Mouse (Mus musculus) left cerebral cortex, adult 2 months (tissue): ENCODE measurements around the gene Zfp398. TPM values are rescaled to one million over a fixed set of nuclear protein-coding genes. Genes with fewer than 3 reads are reported as not detected.
"Not testable (repeated sequence)": the region's sequence is repeated elsewhere in the genome, so short reads cannot be mapped to it uniquely, and the experiment has no call there.

Source experiments
- DNase-seq, 2 experiments: peaks; one replicate each; pipeline ENCODE4 v3.0.0; 2021 to 2022; ENCODE audit warnings: low spot score in 2 of 2, mixed read lengths in 1 of 2; ENCODE audit errors: extremely low spot score in 1 of 2
- H3K27ac ChIP-seq: fragments of 200-600 bp; 2 replicates; pipeline ENCODE4 v1.8.1; 2022
- H3K4me3 ChIP-seq: fragments of 200-600 bp; 2 replicates; pipeline ENCODE4 v1.8.1; 2022
- CTCF ChIP-seq: fragments of 200-600 bp; IDR thresholded peaks from 2 replicates; pipeline ENCODE4 v1.8.1; 2022; ENCODE audit warnings: antibody characterized with exemption, mild to moderate bottlenecking, moderate library complexity
- intact Hi-C: fragments of 180-260 bp; cut with DNase I; formaldehyde crosslinking; loops from one replicate; pipeline ENCODE4 v1.15.1; 2025
- total RNA-seq, 2 experiments: library from RNA; stranded (reverse); gene quantifications; 2 replicates each; pipeline ENCODE4 v1.2.3; 2021

The Zfp398 gene
- total RNA-seq, 2 experiments from 2014 or later = 22.1 to 24.0 TPM

- H3K27ac ChIP-seq = no peak overlapping the region
- no peak overlapping the region for H3K4me3 ChIP-seq
- intact Hi-C loops = loop anchor here (1.0 kb wide), 1 partner anchor 30 kb away; no protein-coding TSS in a partner anchor
- no peak for DNase-seq
- TF ChIP-seq CTCF = peak; percentile 54
These were observed 6.5 kb upstream of the Zfp398 start for GRCm38 (mm10) chr6:47828950-47829349.

DNA sequence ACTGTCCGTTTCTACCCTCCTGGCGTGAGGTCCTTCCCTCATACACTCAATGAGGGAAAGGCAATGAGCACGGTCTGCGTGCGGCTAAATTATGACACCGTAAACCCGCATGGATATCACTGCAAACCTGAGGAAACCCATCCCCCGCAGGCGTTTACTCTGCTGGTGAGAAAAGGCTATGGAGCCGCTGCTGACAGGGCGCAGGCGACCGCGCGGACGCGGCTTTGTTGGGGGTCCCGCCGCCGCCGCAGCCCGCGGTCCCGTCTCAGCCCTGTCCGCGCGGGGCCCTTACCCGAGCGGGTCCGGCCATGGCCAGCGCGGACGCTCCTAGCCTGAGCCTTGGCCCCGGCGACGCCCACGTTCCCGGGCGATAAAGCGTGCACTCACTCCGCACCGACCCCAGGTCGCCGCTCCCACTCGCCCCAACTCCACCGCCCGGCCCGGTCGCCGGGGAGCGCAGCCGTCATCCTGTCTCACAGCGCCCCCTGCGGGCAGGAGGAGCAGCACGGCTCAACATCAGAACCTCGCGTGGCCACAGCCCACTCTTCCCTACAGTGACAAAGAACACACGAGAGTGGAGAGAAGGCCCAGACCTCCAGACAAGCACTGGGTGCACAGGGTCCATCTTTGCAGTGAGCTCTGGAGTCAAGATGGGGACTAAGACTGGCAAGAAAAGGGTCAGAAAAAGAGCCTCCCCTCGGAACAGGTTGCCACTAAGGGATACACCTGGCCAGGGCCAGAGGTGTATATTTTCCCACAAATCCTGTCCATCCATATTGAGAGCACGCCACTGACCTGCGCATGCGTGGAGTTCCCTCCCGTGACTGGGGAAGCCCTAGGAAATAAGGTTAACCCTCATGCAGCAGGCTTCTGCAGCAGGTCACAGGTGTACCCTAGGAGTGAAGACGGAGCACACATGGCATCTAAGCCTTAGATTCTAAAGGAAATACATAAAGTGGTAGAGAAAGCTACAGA, 5.1 kb upstream of the Zfp398 start, which contains the start of gene Zfp786:
Gene Zfp786 (minus strand): TSS at position 764 of the 975 bp plus-strand sequence.
- intact Hi-C loops = no loop called here
- DNase-seq = peak; percentile 91 to 95
- Histone ChIP-seq H3K27ac (peak within 1 kb of the TSS; percentile 74), H3K4me3 (peak within 1 kb of the TSS; percentile 88)
- TF ChIP-seq CTCF = peak; percentile 98

DNA sequence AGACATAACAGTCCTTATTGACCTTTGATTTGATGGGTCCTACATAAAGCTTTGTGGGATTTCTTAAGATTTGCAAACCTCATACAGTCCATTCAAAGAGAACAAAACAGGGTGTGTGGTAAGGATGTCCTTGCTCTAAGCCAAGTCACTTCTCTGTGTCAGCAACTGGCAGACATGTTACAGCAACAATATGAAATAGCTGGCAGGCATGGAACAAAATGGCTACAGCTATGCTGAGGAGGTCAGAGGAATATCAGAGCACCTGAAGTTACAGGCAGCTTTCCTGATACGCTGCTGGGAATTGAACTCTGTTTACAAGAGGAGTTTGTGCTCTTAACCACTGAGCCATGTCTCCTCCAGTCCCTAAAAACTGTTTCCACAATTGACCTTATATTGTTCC, 3.2 kb upstream of the Zfp398 start:
- H3K27ac ChIP-seq = no peak overlapping the region
- no peak for TF ChIP-seq CTCF
- H3K4me3 ChIP-seq = no peak overlapping the region
- intact Hi-C loops = no loop called here
- DNase-seq = no peak

GRCm38 (mm10) chr6:47835984-47836521, 592 bp downstream of the Zfp398 start:
- TF ChIP-seq CTCF = no peak
- Histone ChIP-seq H3K27ac (peak overlapping the region; percentile 90), H3K4me3 (peak overlapping the region; percentile 87)
- peak; percentile 35 to 62 for DNase-seq
- intact Hi-C loops = loop anchor here (2.0 to 5.0 kb wide), 3 partner anchors 23 to 251 kb away; partner anchors contain the start of genes Pdia4, Zfp282 and Zfp746

- no peak for TF ChIP-seq CTCF
- no peak overlapping the region for H3K4me3 ChIP-seq
- intact Hi-C loops = loop anchor here (5.0 kb wide), 2 partner anchors 40 to 250 kb away; partner anchors contain the start of genes Zfp282 and Zfp746
- DNase-seq = no peak
- H3K27ac ChIP-seq = no peak overlapping the region
These were observed 2.2 kb downstream of the Zfp398 start for GRCm38 (mm10) chr6:47837630-47838029.

DNA sequence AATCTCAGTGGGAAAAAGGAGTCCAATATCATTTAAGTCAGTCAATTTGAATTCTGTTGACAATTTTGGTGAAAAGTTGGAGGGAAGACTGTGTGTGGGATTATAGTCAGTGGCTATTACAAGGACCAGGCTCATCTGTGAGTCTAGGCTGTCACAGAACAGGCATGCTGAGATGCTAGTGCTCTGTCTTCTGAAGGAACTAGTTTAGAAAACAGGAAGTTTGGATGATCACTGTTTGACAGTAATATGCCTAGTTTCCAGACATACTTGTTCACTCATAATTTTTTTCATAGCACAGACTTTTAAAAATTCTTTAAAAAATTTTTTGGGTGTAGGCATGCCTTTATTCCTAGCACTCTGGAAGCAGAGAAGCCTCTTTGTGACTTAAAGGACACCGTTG, 5.6 kb downstream of the Zfp398 start:
- H3K27ac ChIP-seq = no peak overlapping the region
- DNase-seq = no peak
- H3K4me3 ChIP-seq = no peak overlapping the region

DNA sequence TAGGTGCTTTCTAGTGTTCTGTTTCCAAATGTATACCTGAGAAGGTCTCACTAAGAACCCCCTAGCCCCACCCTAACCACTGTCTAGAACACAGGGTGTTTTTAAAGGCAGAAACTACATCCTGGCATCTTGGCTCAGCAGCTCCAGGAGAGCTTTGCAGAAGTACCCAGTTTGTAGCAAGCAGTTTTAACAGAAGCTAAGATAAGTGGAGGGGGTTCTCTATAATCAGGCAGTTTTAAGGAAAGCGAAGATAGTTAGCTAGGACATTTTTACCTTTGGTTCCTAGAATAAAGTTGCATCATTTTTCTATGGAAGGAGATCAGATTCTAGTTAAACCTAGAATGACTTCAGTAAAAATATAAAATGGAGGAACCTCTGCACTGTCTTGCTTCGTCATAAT, 6.4 kb downstream of the Zfp398 start:
- H3K4me3 ChIP-seq = no peak overlapping the region
- TF ChIP-seq CTCF = no peak
- intact Hi-C loops = no loop called here
- no peak overlapping the region for H3K27ac ChIP-seq
- no peak for DNase-seq

More for the DNA sequence above, 5.6 kb downstream of the Zfp398 start:
- no peak for TF ChIP-seq CTCF
- intact Hi-C loops = no loop called here

GRCm38 (mm10) chr6:47842337-47842736, 6.9 kb downstream of the Zfp398 start:
- no peak overlapping the region for H3K27ac ChIP-seq
- no peak overlapping the region for H3K4me3 ChIP-seq
- intact Hi-C loops = no loop called here
- no peak for DNase-seq
- no peak for TF ChIP-seq CTCF

GRCm38 (mm10) chr6:47845779-47846178, 10.3 kb downstream of the Zfp398 start:
- TF ChIP-seq CTCF = no peak
- Histone ChIP-seq H3K4me3 (no peak overlapping the region), H3K27ac (no peak overlapping the region)
- DNase-seq = no peak
- intact Hi-C loops = no loop called here

DNA sequence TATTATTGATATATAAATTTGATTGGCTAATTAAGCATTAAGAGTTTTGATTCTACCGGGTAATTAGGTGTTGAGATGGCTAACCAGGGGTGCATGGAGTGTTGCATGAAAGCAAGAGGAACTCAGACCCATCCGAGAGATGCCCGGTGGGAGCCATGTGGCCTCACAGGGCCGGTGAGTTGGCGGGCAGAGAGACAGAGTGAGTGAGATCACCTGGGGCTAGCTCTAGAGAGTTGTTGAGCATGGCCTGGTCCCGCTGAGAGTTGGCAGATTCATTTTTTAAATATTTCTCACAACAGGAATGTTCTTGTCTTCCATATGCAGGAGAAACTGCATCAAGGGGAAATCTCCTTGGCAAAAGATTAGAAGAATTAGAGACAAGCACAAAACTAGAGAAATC, 21.8 kb downstream of the Zfp398 start:
- no peak for DNase-seq
- Histone ChIP-seq H3K4me3 (no peak overlapping the region), H3K27ac (no peak overlapping the region)
- TF ChIP-seq CTCF = no peak
- intact Hi-C loops = no loop called here

GRCm38 (mm10) chr6:47857729-47858128, 22.3 kb downstream of the Zfp398 start:
- DNase-seq, intact Hi-C loops, H3K27ac ChIP-seq: not testable (repeated sequence)

GRCm38 (mm10) chr6:47872266-47872665, 36.8 kb downstream of the Zfp398 start:
- no peak overlapping the region for H3K27ac ChIP-seq
- TF ChIP-seq CTCF = no peak
- DNase-seq = no peak
- H3K4me3 ChIP-seq = no peak overlapping the region
- intact Hi-C loops = no loop called here

More at GRCm38 (mm10) chr6:47857729-47858128, 22.3 kb downstream of the Zfp398 start:
- not testable (repeated sequence) for H3K4me3 ChIP-seq
